Mouse (Mus musculus) brain, embryonic 14.5 days (tissue): ENCODE measurements around the gene Ttc21a.

Experiments
- CTCF ChIP-seq: fragments of 200-500 bp; IDR thresholded peaks from 2 replicates; pipeline ENCODE4 v1.5.1; 2012; ENCODE audit warnings: inconsistent platforms, mild to moderate bottlenecking, moderate library complexity, borderline replicate concordance; ENCODE audit not compliant: insufficient read depth, insufficient read length; ENCODE audit errors: extremely low read depth
- POLR2A ChIP-seq: fragments of 200-500 bp; IDR thresholded peaks from 2 replicates; pipeline ENCODE4 v1.6.1; 2012; ENCODE audit warnings: mild to moderate bottlenecking, inconsistent platforms, borderline replicate concordance; ENCODE audit not compliant: poor library complexity, insufficient read depth, insufficient read length, severe bottlenecking; ENCODE audit errors: extremely low read depth

DNA sequence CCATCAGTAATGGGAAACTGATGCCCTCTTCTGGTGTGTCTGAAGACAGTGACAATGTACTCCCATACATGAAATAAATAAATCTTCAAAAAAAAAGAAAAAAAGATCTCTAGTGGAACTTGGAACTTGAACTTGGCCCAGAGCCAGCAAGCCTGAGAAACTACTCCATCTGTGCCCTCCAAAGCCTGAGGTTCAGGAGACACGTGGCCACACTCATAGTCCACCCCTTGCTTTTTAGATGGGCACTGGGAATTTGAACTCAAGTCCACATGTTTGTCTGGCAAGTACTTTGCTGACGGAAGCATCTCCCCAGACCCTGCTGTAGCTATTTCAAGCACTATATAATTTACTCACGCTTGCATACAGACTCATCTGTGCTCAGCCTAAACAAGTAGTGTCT, 27.8 kb downstream of the Ttc21a start:
- TF ChIP-seq CTCF (no peak), POLR2A (no peak)
